Mouse (Mus musculus) retina, adult 2 months (tissue): ENCODE data around the gene Gab2.

ENCODE experiments used
- DNase-seq: peaks from one replicate; pipeline ENCODE4 v3.0.0-alpha.2; 2012; ENCODE audit warnings: low read depth, low spot score

Gene Gab2

DNA sequence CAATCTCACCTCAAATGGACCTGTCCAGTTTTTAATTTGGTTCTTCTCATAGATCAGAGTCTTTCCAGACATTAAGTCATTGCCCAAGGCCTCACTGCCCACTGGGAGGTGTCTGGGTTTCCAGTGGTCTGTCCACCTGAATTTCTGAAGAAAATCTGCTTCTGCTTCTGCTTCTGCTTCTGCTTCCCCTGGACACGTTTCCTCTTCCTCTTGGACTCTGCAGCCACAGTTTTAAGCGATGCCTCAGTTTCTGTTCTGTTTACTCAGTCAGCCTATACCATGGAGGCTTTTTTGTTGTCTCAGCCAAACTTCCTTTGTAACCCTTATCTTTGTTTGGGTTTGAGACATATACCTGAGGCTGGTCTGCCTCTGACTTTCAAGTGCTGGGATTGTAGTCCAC lies 170.3 kb downstream of the Gab2 start:
- no peak for DNase-seq

DNA sequence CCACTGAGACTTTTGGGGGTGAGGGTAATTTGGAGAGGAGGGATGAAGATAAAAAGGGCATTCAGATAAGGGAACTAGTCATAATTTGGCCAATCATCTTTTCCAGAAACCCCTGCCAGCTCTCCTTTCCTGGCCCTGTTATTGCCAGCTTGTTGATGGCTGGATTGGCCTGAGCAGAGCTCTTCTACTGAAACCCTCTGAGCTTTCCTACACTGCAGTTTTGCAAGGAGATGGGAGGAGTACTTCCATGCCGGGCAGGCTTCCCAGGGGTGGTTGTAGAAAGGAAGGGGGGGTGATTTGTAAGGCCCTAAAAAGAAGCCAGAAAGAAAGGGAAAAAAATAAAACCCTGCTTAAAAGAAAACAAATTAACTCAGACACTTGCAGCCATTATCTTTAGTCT lies 181.2 kb downstream of the Gab2 start:
- no peak for DNase-seq

DNA sequence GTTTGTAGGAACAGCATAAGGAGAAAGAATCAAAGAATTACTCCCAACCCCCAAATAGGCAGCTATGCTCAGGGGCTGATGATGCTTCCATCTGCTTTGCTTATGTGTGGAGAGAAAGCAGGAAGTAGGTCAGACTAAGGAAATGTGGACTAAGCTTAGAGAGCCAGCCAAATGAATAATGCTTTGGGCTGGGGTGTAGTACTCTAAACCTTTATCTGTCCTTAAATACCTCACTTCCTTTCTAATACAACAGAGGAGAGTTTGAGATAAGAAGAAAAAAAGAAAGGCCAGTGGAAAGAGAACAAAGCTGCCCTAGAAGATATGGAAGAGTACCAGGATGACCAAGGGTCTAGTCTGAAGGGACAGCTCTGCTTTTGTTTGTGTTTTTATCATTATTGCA lies 189.0 kb downstream of the Gab2 start:
- no peak for DNase-seq

DNA sequence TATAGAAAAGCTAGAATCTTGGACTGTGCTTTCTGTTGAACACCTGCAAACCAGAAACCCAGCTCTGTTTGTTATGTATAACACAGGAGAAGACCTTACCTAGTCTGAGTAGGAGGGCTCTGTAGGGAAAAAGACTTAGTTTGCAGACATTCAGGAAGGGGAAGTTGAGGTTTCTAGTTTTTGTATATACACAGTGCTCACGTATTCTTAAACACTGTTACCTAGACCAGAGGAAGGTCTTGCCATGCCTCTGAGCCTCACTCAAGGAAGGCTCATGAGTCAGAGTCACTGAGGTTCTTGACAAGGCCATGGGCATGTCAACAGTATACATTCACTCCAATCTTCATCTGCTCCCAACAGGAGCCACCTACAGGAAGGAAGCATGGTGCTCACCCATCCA lies 189.7 kb downstream of the Gab2 start:
- no peak for DNase-seq

DNA sequence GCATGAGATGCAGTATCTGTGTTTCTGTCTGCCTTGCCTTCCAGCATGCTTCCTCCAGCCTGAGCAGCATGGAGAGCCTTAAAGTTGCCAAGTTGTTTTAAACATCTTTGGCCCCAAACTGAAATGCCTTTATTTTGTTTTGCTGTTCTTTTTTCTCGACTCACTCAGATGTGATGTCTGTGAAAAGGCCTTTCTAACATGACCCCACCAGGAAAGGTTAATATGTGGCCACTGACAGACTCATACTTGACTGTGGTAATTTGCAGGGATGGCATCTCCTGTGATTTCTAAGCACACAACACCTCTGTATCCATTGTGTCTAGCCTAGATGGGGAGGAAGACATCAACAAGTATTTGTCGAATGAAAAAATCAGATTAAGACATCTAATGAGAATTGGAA lies 215.6 kb downstream of the Gab2 start:
- no peak for DNase-seq

DNA sequence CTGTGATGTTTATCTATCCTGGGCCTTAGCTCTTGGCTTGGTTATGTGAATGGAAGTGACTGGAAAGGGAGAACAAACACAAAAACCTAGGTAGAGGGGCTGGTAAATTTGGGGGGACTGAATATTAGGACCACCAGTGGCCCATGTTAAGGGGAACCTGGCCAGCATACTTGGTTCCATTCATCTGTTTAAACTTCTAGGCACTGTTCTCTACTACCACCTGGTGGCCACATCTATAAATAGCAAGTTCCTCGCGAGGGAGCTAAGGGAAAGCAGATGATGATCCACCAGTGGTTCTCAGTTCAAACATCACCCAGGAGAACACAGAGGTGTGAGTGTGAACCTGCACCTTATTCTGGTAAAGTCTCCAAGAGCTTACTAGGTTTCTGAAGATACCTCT lies 216.1 kb downstream of the Gab2 start:
- peak; percentile 47 for DNase-seq

DNA sequence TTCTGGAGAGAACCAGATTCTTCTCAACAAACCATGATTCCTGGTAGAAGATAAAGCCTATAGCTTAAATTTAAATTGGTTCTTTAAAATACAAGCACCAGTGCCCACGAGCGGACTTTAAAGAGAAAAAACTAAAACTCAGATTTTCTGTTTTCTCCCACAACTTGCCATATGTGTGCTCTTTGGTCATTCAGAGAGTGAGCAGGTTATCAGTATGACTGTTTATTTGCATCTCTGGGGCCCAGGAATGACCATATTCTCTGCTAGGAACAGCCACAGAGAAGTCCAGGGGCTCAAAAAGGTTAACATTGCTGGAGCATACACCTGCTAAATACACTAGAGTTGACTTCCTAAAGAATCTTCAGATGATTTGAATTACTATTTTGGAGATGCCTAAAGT lies 216.9 kb downstream of the Gab2 start:
- DNase-seq, result no peak

DNA sequence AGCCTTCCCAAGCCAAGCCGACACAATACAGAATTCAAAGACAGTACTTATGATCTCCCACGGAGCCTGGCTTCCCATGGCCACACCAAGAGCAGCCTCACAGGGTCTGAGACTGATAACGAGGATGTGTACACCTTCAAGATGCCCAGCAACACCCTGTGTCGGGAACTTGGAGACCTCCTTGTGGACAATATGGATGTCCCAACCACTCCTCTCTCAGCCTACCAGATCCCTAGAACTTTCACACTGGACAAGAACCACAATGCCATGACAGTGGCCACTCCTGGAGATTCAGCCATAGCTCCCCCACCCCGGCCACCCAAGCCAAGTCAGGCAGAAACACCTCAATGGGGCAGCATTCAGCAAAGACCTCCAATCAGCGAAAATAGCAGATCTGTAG lies 217.6 kb downstream of the Gab2 start:
- DNase-seq, result no peak

DNA sequence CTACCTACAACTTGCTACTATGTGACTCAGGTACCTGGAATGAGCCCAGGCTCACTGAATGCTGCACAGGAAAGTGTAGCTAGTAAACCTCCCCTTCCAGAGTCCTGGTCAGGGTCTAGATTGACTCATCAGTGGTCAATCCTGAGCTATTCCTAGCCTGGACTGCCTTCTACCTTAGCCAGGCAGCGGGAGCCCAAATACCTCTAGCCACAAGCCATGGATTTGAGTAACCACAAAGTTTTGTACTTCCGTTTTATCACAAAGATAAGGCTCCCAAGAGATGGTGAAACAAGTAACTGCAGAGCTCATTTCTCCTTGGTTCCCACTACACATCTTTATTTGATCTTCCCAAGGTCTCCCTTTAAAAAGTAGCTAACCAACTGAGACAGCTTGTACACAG lies 219.5 kb downstream of the Gab2 start:
- DNase-seq, result no peak

DNA sequence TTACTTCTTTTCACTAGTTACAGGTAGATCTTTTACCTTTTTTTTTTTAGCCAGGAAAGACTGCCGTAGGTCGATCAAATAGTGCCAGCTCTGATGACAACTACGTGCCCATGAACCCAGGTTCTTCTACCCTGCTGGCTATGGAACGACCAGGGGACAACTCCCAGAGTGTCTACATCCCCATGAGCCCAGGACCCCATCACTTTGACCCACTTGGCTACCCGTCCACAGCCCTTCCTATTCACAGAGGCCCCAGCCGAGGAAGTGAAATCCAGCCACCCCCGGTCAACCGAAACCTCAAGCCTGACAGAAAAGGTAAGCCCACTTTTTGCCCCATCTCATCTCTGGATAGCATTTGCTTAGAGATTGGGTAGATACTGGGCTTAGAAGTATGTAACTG lies 219.9 kb downstream of the Gab2 start:
- DNase-seq, result no peak

DNA sequence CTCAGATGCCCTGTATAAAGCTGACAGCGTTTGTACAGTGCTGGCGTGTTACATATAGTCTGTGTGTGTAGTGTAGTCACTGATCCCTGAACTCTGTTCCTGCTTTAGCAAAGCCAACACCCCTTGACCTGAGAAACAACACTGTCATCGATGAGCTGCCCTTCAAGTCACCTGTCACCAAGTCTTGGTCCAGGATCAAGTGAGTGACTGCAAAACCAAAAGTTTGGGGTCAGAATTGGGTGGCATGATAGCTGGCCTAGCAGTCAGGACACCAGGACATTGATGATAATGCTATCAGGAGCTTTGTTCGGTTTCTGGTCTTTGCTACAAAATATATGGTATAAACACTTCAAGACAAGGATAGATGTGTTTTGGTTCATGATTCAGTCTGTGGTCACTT lies 220.9 kb downstream of the Gab2 start:
- DNase-seq, result no peak

DNA sequence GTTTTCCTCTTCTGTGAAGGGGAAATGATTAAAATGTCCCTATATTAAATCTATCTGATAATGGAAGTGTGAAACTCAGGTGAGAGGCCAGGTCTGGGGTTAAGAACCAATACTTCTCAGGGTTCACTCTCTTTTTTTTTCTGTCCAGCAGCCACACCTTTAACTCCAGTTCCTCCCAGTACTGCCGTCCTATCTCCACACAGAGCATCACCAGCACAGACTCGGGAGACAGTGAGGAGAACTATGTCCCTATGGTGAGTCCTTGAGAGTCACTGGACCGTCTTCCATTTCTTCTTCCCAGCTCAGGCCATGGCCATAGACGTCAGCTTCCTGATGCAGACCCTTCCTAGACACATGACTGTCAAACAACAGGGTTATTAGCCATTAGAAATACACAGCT lies 221.5 kb downstream of the Gab2 start:
- no peak for DNase-seq

DNA sequence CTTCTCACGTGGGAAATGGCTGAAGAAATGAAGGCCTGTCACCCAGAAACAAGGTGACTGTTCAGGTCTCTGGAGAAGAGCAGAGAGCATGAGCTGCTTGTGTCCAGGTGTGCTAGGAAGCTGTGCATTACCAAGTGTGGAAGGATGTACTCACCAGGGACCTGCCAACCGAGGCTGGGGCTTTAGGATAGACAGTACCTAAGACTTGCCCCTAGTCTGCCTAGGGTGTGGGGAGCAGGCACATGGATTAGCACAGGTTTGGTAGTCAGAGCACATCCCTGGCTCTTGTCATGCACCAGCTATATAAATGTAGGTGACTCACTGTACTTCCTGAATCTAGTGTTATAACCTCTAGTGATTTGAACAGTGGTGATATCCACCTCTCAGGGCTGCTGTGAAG lies 222.2 kb downstream of the Gab2 start:
- DNase-seq, result no peak

DNA sequence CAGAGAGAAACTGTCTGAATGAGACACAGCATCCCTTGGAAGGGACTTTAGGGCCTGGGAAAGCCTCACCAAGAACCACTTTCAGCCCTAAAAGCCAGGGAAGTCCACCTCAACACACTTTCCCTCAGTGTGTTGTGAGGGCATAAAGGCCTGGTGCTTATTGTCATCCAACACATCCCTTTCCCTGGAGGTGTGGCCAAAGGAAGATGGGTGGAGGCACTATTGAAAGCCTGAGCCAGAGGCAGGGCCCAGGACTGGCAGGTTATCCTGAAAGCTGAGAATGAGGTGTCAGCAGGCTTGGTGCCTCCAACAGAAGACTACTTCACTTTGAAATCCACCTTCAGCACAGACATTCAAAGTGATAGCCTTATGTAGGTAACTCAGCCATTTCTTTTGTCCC lies 223.1 kb downstream of the Gab2 start:
- DNase-seq, result no peak

DNA sequence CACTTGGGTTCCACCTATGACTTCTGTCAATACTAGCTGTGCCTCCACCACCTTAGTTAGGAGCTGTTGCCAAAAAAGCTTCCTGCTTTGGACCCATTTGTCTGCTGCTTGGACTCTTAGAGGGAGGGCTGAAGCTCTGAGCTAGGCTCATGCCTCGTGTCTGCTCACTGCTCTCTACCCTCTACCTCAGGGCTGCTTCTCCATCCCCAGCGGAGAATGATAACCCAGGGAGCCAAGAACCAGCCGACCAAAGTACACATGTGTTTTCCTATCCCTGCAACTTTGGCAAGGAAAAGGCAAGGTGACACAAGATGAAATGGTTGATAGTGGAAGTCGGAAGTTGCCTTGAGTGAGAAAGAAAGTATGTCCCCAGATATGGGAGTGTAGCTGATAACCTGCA lies 223.8 kb downstream of the Gab2 start:
- DNase-seq, result no peak

DNA sequence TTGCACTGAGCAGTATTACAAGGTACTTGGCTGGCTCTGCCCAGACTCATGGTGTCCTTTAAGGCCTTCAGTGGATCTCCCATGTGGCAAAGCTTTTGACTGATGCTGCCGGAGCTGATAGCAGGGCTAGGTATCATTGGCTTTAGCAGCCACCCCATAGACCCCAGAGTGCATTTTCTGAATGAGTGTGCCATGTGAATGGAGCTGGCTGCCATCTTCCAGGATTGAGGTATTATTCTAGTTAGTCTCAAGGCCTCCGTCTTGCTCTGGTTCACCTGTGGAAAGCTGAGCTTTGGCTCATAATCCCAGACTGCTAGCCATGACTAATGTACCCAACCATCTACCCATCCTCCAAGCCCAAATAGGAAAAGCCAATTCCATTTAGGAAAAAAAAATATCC lies 225.4 kb downstream of the Gab2 start:
- no peak for DNase-seq

DNA sequence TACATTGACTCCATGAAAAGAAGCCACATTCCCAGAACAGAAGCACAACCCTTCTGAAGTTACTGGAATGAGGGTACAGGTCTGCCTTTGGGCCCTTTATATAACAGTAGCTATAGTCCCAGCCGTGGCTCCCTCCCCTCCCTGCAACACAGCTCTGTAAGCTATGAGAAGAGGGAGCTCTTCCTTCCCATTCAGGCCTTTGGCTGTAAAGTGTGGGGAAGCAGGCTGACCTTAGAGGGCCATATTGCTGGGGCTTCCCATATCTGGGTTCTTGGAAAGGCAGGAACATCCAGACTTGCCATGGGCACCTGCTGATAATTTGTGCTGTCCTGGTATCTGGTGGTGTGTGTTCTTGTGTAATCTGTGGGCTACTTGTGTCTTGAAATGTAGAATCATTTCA lies 226.2 kb downstream of the Gab2 start:
- DNase-seq, result no peak

DNA sequence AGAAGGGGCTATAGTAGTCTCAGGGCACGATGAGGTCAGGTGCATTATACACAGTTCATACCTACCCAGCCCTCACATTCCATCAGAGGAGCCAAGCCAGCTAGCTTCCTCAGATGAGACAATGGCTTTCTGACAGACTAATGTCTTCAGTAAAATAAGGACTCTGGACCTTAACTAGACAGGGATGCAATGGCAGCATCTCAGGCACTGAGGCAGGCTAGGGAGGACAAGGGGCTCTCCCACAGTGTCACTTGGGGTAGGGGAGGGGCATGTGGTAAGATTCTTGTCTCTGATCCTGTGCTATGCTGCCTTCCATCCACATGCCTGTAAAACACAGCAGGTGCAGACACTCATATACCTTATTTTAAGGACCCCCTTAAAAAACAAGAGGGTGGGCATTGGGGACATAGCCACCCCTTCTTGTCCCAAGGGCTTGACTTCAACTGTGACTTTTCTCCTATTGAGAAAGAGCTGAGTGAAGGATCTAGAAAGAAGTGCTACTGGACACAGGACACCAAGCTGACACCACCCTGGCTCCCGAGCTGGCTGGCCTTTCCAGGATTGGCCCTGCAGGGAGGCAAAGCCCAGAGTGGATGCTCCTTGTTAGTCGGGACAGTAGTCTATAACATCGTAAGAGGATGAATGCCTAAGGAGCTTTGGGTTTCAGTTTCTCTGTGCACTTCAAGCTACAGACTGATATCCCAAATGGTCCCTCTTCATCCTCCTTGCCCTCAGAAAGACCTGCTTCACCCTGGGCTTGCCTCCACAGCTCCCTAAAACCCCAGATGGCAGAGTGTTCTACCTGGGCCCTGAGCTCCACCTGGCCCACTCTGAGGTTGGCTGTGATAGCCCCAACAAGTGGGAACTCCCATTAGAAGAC lies 228.3 kb downstream of the Gab2 start:
- no peak for DNase-seq

DNA sequence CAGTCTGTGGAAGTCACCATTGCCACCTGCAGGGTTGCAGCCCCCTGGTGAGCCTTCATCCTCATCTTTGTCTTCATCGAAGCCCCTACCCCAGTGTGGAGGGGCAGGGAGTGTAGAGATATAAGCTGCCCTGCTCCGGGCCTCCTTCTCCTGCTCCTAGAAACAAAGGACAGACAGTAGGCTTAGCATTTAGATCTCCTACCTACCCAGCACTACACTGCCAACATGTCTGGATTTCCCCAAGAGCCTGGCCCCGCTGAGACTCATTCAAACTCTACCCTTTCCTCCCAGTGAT lies 228.9 kb downstream of the Gab2 start:
- no peak for DNase-seq

DNA sequence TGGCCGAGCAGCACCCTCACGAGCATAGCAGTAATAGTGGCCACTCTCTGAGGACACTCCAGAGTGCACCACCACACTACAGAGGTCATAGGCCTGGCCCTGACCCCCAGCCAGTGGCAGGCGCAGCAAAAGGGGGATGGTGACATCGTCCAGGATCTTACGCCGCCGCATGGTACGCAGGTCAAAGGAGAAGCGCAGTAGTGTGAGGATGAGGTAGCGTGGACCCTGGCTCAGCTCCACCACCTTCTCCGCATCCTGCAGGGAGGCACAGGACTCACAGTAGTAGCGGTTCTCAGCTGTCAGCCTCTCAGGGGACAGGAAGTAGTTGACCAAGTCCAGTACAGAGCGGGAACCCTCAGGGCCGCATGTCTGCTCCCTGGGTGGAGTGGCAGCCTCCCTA lies 230.2 kb downstream of the Gab2 start:
- no peak for DNase-seq

DNA sequence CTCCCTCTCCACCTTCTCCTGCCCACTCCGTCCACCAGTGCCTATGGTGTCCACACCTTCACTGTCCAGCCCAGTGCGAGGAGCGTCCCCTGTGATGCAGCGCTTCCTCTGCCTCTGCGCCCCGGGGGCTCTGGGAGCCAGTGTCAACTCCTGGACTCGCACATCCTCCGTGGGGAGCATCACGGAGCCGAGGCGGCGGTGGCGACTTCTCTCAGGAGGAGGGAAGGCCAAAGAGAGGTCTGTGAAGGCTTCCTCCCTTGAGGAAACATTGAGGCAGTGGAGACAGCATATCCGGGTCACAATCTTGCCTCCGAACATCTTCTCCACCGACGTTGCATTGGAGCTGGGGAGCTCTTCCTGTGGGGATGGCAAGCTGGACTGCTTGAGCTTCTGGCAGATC lies 230.8 kb downstream of the Gab2 start:
- no peak for DNase-seq

DNA sequence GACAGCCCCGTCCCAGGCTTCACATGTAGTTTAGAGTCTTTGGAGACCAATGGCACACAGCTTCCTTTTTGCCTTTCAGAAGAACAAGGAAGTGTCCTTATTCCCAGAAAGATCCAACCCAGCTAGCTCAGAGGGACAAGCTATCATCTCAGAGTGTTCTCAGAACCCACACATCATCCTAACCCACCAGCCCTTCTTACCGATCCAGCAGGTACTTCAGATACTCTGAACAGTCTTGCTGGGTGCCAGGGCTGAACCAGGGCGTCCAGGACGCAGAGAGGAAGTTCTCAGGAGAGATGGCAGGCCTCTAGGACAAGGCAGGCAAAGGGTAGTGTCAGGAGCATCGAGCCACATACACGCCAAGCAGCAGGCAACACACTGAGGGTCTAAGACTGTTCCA lies 231.5 kb downstream of the Gab2 start:
- no peak for DNase-seq

DNA sequence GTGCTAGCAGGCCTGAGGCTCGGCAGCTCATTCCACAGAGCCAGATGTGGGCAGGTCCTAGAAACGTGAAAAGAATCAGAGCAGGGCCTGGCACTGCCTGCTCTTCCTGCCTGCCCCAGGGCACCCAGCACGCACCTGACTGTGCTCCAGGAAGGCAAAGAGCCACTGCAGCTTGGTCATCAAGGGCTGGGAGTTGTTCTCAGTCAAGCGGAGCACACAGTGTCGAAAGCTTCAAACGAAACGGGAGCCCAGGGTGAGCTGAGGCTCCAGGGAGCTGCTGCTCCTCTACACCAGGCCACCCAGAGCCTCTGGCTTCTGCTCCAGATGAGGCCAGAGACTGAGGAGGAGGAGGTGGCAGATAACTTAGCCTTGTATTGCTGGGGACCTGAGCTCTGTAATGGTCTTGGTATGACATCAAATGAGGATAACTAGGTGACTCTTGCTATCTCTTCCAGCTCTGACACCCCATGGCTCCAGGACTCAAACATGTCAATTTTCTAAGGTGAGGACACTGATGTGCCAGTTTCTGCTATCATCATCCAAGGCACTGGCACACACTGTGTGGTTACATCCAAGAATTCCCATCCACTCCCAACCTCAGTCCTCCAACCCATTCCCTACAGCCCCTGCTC lies 232.1 kb downstream of the Gab2 start:
- DNase-seq, result no peak

DNA sequence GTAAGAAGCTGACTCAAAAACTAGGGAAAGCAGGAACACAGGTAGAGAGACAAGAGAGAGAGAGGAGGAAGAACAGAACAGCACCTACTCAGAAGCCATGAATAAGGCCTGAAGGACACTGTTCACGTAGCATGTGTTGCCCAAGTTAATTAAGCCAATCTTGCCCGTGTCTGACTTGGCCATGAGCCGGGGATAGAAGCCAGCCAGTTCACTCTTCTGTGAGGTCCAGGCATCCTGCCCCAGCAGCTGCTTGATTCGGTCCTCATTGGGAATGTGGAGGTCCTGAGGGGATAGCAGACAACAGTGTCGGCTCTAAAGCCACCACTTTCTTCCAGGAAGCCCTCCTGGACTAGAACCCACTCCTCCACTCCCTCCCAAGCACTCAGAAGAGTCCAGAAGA lies 233.3 kb downstream of the Gab2 start:
- DNase-seq, result no peak
